Mouse (Mus musculus) liver, embryonic 14.5 days (tissue): ENCODE data around the gene Anks1.

Experiments used
- CTCF ChIP-seq: IDR thresholded peaks from 2 replicates; pipeline ENCODE4 v1.5.1; 2016; ENCODE audit warnings: antibody characterized with exemption, low read depth, control low read depth
- EP300 ChIP-seq: IDR thresholded peaks from 2 replicates; pipeline ENCODE4 v1.6.1; 2016; ENCODE audit warnings: antibody characterized with exemption, low read depth

GRCm38 (mm10) chr17:28042299-28042771, 133.2 kb downstream of the Anks1 start:
- TF ChIP-seq EP300 (no peak), CTCF (0 out of 2 replicates have a peak, but pooled peaks have one; percentile 12)
